Mouse (Mus musculus) gastrocnemius, postnatal 4 days (tissue): ENCODE results near the gene Cnr2. TPM values are rescaled to one million over a fixed set of nuclear protein-coding genes. Genes with fewer than 3 reads are reported as not detected.

Experiments used
- DNase-seq, 2 experiments: peaks; one replicate each; pipeline ENCODE4 v3.0.0; 2021 to 2022; ENCODE audit warnings: low spot score in 2 of 2, mixed read lengths in 2 of 2
- total RNA-seq, 2 experiments: library from RNA; stranded (reverse); gene quantifications; 2 replicates each; pipeline ENCODE4 v1.2.3; 2021

Cnr2 gene
- total RNA-seq, 2 experiments from 2014 or later = 0.65 to 0.78 TPM

- peak in 1 of 2 experiments; percentile 60 for DNase-seq
Measured at GRCm38 (mm10) chr4:135875991-135876582, 19.1 kb upstream of the Cnr2 start.

GRCm38 (mm10) chr4:135876583-135877020 lies 18.6 kb upstream of the Cnr2 start:
- peak in 1 of 2 experiments; percentile 58 for DNase-seq

GRCm38 (mm10) chr4:135877742-135878141 lies 17.5 kb upstream of the Cnr2 start:
- DNase-seq = no peak

GRCm38 (mm10) chr4:135879021-135879420 lies 16.2 kb upstream of the Cnr2 start:
- DNase-seq = no peak

- no peak for DNase-seq
Measured at GRCm38 (mm10) chr4:135880018-135880417, 15.2 kb upstream of the Cnr2 start.

GRCm38 (mm10) chr4:135880576-135880975 lies 14.6 kb upstream of the Cnr2 start:
- DNase-seq = no peak

GRCm38 (mm10) chr4:135882023-135882422 lies 13.2 kb upstream of the Cnr2 start:
- no peak for DNase-seq

- no peak for DNase-seq
Measured at GRCm38 (mm10) chr4:135883401-135883851, 11.8 kb upstream of the Cnr2 start.

GRCm38 (mm10) chr4:135883881-135884516 lies 11.2 kb upstream of the Cnr2 start:
- DNase-seq = no peak

- no peak for DNase-seq
Measured at GRCm38 (mm10) chr4:135884531-135884930, 10.7 kb upstream of the Cnr2 start.

GRCm38 (mm10) chr4:135885676-135886075 lies 9.5 kb upstream of the Cnr2 start:
- DNase-seq = no peak

GRCm38 (mm10) chr4:135886184-135886583 lies 9.0 kb upstream of the Cnr2 start:
- no peak for DNase-seq

GRCm38 (mm10) chr4:135888448-135889057 lies 6.6 kb upstream of the Cnr2 start:
- no peak for DNase-seq

- no peak for DNase-seq
Measured at GRCm38 (mm10) chr4:135889146-135889883, 5.9 kb upstream of the Cnr2 start.

GRCm38 (mm10) chr4:135889884-135890283 lies 5.3 kb upstream of the Cnr2 start:
- DNase-seq = peak; percentile 55 to 70

GRCm38 (mm10) chr4:135891539-135891938 lies 3.7 kb upstream of the Cnr2 start:
- no peak for DNase-seq

- DNase-seq = no peak
Measured at GRCm38 (mm10) chr4:135892884-135893283, 2.3 kb upstream of the Cnr2 start.

GRCm38 (mm10) chr4:135896157-135896556 lies 963 bp downstream of the Cnr2 start:
- DNase-seq = no peak

- DNase-seq = no peak
Measured at GRCm38 (mm10) chr4:135898380-135899049, 3.3 kb downstream of the Cnr2 start.

- no peak for DNase-seq
Measured at GRCm38 (mm10) chr4:135899050-135899448, 3.9 kb downstream of the Cnr2 start.

- DNase-seq = no peak
Measured at GRCm38 (mm10) chr4:135900008-135900407, 4.8 kb downstream of the Cnr2 start.
